Mouse (Mus musculus): ENCODE results near the gene Oaz2.
A peak's percentile ranks its signal among the peaks of the same experiment; 100 is the strongest.

The Oaz2 gene

DNA sequence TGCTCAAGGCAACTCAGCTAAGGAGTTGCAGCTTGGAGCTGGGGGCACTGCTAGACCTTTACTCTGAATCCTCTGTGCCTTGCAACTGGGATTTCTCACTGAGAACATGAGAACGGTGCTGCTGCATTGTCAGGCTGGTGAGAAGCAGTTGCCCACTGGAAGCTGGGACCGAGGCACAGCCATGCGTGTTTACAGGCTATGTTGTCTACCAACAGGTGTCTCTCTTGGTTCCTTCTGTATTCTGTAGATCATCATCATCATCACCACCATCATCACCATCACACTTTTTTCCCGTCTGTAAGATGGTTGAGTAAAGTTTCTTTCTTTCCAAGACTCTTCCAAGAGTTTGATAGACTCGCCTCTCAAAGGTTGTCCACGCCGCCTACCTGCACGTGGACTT is at the start of gene Oaz2:
Oaz2 (plus strand) TSS at position 301 of the 400 bp plus-strand sequence.
- no peak for DNase-seq (ENCODE audit: low spot score in 2 of 2)

DNA sequence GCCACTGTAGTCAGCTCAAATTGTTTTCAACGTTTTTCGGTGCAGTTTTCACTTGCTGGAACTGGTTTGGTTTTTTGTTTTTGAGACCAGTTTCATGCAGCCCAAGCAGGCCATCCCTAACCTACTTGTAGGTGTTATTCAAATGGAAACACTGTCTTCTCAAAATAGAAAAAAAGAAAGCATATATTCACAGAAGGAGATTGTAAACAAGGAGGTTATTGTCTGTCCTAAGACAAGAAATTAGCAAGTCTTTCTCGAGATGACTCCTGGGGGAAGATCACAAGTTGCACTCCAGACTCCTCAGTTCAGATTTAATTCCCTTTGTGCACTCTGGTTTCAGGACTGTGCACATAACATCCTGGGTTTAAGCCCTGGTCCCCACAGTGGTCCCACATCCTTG is 48.5 kb upstream of the Oaz2 start:
- DNase-seq (ENCODE audit: low spot score in 2 of 2) = no peak

DNA sequence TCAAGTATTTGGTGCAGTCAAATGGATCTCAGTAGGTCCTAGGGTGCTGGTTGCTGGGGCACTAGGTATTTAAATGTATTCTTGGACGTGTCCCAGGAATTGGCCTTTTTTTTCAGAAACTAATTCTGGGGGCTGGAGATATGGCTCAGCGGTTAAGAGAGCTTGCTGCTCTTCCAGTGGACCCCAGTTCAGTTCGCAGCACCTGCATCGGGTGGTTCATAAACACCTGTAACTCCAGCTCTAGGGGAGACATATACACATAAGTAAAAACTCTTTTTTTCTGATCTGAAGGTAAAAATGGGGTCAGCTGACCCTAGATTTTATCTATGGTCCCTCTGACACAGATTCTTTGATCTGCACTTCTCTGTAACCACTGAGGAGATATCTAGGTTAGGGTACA is 46.6 kb upstream of the Oaz2 start:
- DNase-seq (ENCODE audit: low spot score in 2 of 2) = no peak

DNA sequence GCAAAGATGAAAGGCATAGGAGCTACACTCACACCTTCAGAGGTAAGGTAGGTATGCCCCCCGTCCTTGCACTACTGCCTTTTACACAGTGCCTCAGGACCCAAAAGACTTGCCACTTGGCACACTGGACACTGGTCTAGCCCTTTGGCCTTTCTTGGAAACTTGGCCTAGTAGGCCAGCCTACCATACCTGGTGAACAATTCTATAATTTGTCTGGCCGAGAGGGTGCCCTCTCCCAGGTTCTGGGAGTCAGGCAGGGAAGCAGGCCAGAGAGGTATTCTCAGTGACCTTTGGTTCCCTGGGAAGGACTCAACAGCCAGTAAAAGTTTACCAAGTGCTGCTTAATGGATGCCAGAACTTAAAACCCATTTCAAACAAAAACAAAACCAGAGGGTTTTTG is 46.1 kb upstream of the Oaz2 start:
- no peak for DNase-seq (ENCODE audit: low spot score in 2 of 2)

DNA sequence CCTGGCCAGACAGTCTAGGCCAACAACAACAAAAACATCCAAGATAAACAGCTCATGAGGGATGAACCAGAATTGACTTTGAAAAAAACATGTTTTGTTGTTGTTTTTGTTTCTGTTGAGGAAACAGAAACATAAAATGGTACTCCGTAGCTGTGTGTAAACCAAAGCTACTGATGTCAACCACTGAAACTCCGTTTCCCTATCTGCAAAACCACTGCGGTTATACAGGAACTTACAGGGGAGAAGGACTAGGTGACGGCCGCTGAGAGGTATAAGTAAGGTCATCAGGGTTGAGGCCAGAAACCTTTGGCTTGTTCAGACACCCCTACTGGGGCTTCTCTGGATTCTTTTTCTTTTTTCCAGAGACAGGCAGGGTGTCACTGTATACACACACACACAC is 45.0 kb upstream of the Oaz2 start:
- DNase-seq (ENCODE audit: low spot score in 2 of 2) = no peak

DNA sequence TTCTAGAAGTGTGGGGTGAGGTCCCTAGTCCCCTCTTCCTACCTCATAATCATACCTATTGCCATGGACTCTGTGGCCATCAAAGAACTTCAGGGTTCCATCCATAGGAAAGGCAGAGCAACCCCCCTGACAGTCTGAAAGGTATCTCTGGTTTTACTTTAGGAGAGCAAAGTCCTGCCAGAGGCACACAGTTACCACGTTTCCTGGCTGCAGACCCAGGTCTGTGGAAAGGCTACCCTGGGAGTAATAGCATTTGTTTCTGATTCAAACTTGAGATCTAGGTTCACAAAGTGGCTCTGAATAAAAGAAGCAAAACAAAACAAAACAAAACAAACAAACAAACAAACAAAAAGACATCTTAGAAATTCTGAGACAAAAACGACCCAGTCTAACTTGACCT is 43.5 kb upstream of the Oaz2 start:
- DNase-seq (ENCODE audit: low spot score in 2 of 2) = no peak

DNA sequence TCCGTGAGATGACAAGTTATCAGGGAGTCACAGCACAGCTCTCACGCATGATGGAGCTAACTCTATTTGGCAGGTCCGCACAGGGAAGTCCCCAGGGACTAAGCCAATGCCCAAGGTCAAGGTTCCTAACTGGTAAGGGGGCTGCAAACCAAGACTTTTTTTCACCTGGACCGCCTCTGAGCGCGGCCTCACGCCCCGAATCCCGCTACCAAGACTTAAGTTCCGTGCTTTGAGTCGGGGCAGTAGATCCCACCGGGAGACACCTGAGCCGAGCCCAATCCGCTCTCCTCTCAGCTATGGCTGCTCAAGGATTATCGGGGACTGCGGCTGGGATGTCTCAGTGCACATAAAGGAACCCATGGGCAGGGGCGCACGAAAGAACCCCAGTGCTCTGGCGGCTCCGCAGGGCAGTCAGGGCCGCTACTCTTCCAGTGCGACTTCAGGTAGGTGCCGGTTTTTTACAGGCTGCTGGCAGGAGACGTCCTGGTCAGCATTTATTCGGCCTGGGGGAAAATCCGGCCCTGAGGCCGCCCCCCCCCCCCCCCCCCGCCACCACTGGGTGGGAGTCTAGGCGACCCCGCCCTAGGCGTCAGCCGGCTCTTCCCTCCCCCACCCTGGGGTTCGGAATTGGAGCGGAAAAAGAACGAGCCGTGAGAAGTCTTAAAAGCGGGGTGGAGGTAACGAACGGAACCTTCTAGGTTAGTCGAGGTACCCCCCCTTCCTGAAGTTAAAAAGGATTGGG is 38.6 kb upstream of the Oaz2 start, which contains the start of gene Rbpms2:
Rbpms2 (plus strand) TSS at position 624 of the 742 bp plus-strand sequence.
- no peak for DNase-seq (ENCODE audit: low spot score in 2 of 2)

DNA sequence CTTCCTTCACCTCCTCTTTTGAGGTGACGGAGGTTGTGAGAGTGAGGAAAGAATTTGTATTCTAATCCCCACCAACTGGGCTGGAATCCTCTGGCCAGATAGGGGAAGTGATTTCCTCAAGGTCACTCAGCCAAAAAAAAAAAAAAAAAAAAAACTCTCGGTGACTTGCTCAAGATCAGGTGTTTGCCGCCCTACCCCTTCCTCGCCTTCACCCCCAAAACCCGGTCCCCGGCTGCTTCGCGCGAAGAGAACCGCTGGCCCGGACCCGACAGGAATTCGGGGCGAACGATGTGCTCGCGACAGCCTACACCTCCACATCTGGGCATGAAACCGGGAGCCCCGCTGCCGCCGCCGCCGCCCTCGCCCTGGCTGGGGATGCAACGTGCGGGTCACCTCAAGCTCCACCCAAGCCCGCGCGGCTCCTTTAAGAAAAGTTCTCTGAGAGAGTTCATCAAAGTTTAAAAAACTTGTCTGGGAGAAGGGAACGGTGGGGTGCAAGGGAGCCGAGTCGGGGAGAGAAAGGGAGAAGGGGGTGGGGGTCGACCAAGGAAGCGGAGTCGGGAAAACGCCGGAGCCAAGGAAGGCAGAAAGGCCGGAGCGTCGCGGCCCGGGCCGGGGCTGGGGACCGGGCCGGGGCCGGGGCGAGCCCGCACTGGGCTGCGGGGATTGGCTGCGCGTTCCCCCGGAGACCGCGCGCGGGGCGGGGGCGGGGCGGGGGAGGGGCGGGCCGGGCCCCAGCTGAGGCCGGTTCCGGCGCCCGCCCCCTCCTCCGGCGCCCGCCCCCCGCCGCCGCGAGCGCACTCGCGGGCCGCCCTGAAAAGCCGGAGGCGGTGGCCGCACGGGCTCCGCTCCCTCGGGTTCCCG is 37.8 kb upstream of the Oaz2 start:
- DNase-seq (ENCODE audit: low spot score in 2 of 2) = no peak

DNA sequence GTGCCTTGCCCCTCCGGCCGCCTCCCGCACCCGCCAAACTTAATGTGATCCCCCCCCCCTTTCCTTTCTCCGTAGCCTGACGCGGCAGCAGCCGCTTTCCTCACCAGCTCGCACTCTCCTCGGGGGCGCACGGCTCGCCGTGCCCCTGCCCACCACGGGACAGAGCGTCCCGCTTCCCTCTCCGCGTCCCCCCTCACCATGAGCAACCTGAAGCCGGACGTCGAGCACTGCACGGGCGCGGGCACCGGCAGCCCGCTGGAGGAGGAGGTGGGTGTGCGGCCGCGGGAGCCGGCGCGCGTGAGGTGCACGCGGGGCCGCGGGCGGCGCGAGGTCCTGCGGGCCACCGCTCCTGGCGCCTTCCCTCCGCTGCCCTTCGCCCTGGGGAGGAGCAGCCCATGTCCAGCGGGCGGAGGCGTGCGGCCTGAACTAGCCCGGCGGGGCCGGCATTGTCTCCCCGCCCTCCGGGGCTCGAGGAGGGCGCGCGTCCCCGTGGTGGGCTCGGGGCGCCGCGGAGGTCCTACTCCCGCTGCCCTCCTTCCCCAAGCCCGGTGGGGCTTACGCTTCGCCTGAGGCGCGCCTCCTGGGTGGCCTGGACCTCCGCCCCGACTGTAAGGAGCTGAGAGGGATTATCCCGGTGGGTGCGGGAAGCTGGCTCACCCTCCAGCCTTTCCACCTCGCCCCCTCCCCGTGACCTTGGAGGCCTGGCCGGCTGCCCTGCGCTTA is 37.0 kb upstream of the Oaz2 start:
- peak in 1 of 2 experiments; percentile 20 for DNase-seq (ENCODE audit: low spot score in 2 of 2)

DNA sequence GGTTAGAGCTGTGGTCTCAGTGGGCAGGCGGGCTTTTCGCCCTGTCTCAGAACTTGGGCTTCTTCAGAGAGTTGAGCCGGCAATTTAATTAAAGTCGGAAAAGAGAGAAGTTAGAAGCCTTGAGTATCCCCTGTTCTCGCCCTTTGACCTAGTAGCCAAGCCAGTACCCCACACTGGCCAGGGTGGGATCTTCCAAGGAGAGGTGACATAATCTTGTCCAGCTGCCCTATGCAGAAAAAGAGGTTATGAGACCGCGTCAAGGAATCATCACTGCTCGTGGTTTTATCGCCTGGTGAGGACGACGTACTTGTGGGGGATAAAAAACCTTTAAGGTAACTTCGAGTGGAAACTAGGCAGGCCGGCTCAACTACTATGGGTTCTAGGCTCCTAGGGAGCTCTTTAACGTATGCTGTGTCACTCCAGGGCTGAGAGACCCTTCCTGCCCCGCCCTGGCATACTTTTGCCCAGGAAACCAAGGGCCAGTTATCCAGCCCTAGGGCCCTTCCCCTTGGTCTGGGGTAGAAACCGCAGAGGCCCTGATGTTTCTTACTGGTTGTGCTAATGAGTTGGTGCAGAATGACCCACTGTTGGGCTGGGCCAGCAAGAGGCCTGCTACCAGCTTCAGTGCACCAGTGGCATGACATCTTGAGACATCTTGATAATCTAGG is 36.3 kb upstream of the Oaz2 start:
- no peak for DNase-seq (ENCODE audit: low spot score in 2 of 2)

DNA sequence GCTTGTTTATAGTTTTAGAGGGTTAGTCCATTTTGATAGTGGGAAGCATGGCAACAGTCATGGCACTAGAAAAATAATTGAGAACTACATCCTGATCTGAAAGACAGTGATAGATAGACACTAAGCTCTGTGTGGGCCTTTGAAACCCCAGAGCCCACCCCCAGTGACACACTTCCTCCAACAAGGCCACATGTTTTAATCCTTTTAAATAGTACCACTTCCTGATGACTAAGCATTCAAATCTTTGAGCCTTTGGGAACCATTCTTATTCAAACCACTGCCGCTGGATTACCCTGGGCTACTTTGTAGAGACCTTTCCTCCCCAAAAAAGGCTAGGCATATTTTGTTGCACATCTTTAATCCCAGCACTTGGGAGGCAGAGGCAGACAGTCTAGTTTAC is 32.0 kb upstream of the Oaz2 start:
- no peak for DNase-seq (ENCODE audit: low spot score in 2 of 2)

DNA sequence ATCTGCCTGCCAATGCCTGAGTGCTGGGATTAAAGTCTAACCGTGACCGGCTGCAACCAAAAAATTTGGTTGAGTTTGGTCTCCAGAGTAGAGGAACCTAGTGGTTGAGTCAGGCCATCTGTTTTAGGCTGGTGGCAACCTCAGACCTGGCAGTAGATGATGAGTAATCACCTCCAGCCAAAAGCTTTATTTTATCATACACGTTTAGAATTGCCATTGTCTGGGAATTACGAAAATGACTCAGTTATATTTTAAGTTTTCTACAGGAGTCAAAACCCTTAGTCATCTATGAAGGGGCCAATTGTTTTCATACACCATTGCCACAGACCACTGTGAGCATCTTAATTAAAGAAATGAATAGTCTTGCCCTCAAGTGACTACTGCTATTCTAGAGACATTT is 30.9 kb upstream of the Oaz2 start:
- no peak for DNase-seq (ENCODE audit: low spot score in 2 of 2)

DNA sequence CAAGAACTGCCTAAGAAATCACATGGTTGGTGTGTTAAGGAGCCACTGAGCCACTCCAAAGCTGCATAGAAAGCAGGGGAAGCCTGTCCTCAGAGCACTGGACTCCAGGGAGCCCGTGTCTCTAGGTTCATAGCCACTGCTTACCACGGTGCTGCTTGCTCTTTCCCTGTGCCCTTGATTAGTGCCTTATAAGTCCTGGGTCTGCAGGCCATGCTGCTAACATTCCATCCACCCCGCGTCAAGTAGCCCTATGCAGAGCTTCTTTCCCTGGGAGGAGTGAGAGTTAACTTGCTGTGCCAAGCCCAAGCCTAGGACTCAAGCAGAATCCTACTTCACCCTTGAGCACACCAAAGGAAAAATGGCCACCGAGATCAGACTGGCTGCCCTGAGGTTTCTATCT is 28.7 kb upstream of the Oaz2 start:
- no peak for DNase-seq (ENCODE audit: low spot score in 2 of 2)

DNA sequence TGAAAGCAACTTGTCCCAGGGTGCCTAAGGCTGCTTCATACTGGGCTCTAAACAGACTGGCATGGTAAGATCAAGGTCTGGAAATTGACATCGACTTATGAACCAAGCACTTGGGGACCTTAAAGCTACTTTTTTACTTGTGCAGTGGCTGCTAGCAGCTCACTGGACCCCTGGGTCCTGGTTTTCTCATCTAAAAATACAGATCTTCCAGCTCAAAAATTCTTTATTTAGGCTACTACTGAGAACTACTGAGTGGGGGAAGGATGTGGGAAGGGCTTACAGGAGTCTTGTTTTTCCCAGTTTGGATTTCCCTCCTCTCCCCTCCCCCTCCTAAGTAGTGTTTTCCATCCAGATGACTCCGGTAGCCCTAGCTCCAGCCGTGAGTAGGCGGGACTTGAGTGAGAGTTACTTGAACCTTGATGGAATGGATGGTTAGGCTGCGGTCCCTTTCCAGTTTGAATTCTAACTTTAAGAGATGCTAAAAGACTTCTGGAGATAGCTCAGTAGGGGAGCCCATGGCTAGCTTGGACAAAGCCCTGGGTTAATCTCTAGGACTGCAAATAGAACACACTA is 26.9 kb upstream of the Oaz2 start:
- DNase-seq (ENCODE audit: low spot score in 2 of 2) = no peak

DNA sequence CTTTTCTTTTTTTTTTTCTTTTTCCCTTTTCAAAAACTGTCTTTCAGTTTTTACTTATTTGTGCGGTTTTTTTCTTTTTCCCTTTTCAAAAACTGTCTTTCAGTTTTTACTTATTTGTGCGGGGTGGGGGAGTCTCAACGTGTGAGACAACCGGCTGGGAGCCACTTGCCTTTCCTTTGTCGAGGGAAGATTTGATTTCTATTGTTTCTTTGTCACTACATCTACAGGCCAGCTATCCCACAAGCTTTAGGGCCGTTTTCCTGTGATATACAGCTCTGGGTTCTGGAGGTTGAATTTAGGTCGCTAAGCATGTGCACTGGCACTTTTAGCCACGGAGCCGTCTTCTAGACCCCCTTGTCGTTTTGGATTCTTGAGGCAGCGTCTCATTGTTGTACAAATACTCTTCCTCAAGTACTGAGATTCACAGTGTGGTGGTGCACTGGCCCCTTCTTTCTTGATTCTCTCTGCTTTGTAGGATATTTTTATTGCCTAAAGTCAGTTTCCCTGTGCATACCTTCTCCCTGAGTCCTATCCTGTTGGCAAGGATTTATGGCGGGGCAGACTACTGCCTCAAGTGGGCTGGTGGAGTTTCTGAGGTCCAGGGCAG is 26.3 kb upstream of the Oaz2 start:
- no peak for DNase-seq (ENCODE audit: low spot score in 2 of 2)

DNA sequence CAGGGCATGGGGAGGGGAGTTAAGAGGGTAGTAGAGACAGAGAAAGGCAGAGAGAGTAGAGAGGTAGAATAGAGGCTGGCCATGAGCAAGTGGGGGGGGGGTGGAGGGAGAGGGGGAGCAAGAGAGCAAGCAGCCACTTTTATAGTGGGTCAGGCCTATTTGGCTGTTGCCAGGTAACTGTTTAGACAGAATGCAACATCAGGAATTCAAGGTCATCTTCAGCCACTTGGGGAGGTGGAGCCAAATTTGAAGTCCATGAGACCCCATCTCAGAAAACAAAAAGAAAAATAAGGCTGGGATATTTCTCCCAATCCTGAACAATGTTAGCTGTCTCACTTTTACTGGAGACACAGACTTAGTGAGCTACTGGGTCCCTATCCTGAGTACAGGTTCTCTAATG is 25.3 kb upstream of the Oaz2 start:
- DNase-seq (ENCODE audit: low spot score in 2 of 2) = no peak

DNA sequence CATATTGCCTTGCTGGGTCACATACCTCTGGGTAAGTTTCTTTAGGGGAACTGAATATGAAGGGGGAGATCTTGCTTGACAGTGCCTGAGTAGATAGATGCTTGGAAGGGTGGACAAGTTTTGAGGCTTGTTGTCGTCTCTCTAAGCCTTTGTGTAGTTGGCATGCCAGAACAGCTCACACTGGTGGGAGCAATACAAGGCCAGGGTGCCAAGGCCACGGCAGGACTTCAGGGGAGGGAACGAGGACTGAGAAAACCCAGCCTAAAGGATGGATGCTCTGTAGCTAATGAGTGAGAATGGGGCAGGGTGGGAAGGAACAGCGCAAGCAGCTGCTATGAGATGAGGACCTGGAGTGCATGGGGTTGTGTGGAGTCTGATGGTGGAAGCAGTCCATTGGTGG is 22.8 kb upstream of the Oaz2 start:
- no peak for DNase-seq (ENCODE audit: low spot score in 2 of 2)

DNA sequence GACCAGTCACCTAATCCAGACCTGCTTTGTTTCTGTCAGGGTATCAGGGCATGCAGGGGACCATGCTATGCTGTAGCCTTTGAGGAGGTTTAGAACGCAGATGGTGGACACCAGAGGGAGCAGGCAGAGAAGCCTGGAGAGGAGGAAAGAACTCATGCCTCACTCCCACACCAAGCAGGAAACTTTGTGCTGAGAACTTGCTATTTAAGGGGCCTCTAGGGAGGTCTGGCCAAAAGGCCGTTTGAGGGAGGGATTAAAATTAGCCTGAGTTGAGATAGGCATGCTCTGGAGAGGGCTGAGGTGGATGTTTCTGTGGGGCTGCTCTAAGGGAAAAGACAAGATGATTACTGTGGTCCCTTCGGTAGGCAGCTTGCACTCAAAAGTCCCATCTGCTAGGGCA is 21.8 kb upstream of the Oaz2 start:
- no peak for DNase-seq (ENCODE audit: low spot score in 2 of 2)

DNA sequence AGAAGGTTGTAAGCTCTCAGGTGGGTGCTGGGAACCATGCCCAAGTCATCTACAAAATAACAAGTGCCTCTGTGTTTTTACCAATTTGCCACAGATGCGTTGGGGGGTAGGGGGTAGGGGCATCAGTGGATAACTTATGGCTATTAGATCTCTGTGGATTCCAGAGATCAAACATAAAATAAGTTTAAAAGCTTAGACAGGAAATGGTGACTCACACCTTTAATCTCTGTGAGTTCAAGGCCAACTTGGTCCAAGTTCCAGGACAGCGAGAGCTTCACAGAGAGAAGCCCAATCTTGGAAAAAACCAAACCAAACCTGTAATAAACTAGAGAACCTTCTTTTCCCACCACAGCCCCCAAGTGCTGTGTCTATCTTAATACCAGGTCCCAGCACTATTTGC is 21.0 kb upstream of the Oaz2 start:
- DNase-seq (ENCODE audit: low spot score in 2 of 2) = no peak

DNA sequence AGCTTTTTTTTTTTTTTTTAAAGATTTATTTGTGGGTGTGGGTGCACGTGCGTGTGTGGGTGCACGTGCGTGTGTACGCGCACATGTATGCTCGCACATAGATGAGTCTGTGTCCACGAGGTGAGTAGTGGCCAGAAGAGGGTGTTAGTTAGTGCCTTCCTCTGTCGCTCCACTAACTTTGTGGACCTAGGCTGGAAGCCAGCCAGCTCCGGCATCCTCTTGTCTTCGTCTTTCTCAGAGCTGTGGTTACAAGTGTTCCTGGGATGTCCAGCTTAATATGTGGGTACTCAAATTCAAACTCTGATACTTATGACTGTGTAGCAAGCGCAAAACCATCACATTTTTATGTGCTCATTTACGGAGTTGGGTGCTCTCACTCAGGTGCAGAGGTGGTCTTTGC is 19.1 kb upstream of the Oaz2 start:
- no peak for DNase-seq (ENCODE audit: low spot score in 2 of 2)

DNA sequence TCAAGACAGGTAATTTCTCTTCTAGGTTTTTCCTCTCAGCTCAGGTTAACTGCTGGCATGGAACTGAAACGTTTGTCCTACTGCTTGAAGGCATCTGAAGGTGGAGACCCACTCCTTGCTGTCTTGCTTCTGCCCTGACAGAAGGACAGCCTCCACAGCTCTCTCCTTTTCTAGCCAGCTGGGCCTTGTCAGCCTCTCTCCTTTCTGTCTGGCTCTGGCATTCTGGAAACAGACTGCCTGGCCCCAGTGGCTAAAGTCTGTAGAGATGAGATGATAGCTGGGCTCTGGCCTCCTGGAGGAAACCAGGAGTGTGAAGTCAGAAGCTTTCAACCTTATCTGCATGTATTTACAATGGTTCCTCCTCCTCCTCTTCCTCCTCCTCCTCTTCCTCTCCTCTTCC is 17.8 kb upstream of the Oaz2 start:
- DNase-seq (ENCODE audit: low spot score in 2 of 2) = no peak

Data from cerebellum, postnatal 4 days (tissue).